Mouse (Mus musculus): ENCODE data around the gene Adamtsl3. TPM values are rescaled to one million over a fixed set of nuclear protein-coding genes. Genes with fewer than 3 reads are reported as not detected.

The Adamtsl3 gene
- total RNA-seq, 2 experiments from 2014 or later = 1.4 to 3.2 TPM

- DNase-seq (ENCODE audit: low spot score in 2 of 2) = no peak
Measured at GRCm38 (mm10) chr7:82625342-82625741, 289.8 kb downstream of the Adamtsl3 start.

GRCm38 (mm10) chr7:82647183-82647582, 311.7 kb downstream of the Adamtsl3 start:
- no peak for DNase-seq (ENCODE audit: low spot score in 2 of 2)

- DNase-seq (ENCODE audit: low spot score in 2 of 2) = no peak
Measured at GRCm38 (mm10) chr7:82647909-82648308, 312.4 kb downstream of the Adamtsl3 start.

- peak; percentile 91 to 96 for DNase-seq (ENCODE audit: low spot score in 2 of 2)
Measured at GRCm38 (mm10) chr7:82648353-82649080, 313.0 kb downstream of the Adamtsl3 start, which contains the start of the genes Saxo2 and Efl1. Saxo2 (minus strand) TSS chr7:82648528. Efl1 (plus strand) TSS chr7:82648614.

DNA sequence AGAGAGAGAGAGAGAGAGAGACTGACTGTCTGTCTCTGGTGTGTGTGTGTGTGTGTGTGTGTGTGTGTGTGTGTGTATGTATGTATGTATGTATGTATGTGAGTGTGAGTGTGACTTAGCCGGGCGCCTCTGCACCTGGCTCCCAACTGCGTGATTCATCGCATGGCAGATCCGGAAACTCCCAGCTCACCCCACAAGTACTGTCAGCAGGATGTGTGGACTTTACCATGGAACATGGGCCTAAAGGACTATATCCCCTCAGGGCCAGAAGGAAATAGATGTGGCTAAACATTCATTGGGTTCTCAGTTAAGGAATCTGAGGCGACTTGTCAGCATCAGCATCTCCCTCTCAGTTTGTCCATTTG, 313.6 kb downstream of the Adamtsl3 start:
- DNase-seq (ENCODE audit: low spot score in 2 of 2) = no peak

Other genes starting within 250 kb of the Adamtsl3 start
- 10 to 100 TPM; 61.8 to 68.6 TPM for gene Sh3gl3, start 161.9 kb upstream of the Adamtsl3 start, total RNA-seq (2021)

All from layer of hippocampus, postnatal 14 days (tissue).